Mouse (Mus musculus) ES-Bruce4 (cell line): ENCODE measurements around the gene Cyp17a1. TPM values are rescaled to one million over a fixed set of nuclear protein-coding genes. Genes with fewer than 3 reads are reported as not detected.

Experiments used
- H3K27ac ChIP-seq: 2 replicates; pipeline ENCODE4 v1.5.1; 2012; ENCODE audit warnings: low read length, inconsistent platforms; ENCODE audit not compliant: insufficient read depth
- H3K27me3 ChIP-seq: 2 replicates; pipeline ENCODE4 v1.6.1; 2012; ENCODE audit warnings: mild to moderate bottlenecking, low read length, inconsistent platforms; ENCODE audit not compliant: control insufficient read depth, poor library complexity, insufficient read depth, severe bottlenecking
- H3K36me3 ChIP-seq: 2 replicates; pipeline ENCODE4 v1.6.1; 2012; ENCODE audit warnings: inconsistent platforms, mild to moderate bottlenecking, low read length, moderate library complexity; ENCODE audit not compliant: control insufficient read depth, poor library complexity, insufficient read depth, severe bottlenecking
- H3K4me1 ChIP-seq: one replicate; pipeline ENCODE4 v1.8.1; 2011; ENCODE audit warnings: low read length; ENCODE audit not compliant: control insufficient read depth, insufficient read depth
- H3K4me3 ChIP-seq: 2 replicates; pipeline ENCODE4 v1.5.1; 2011; ENCODE audit warnings: low read depth, mild to moderate bottlenecking, low read length
- H3K9ac ChIP-seq: 2 replicates; pipeline ENCODE4 v1.6.1; 2012; ENCODE audit warnings: low read depth, mild to moderate bottlenecking, inconsistent platforms; ENCODE audit not compliant: poor library complexity, severe bottlenecking
- H3K9me3 ChIP-seq: replicated peaks from 2 replicates; pipeline ENCODE4 v1.6.1; 2012; ENCODE audit warnings: mild to moderate bottlenecking, low read length, inconsistent platforms; ENCODE audit not compliant: control insufficient read depth, poor library complexity, insufficient read depth, severe bottlenecking
- CTCF ChIP-seq: IDR thresholded peaks from one replicate; pipeline ENCODE4 v1.8.1; 2011; ENCODE audit warnings: low read depth, low read length
- EP300 ChIP-seq: IDR thresholded peaks from 2 replicates; pipeline ENCODE4 v1.6.1; 2011; ENCODE audit warnings: low read depth, low read length; ENCODE audit not compliant: insufficient read depth
- POLR2A ChIP-seq: IDR thresholded peaks from one replicate; pipeline ENCODE4 v1.8.1; 2011; ENCODE audit warnings: low read length; ENCODE audit not compliant: insufficient read depth
- polyA plus RNA-seq: library from polyadenylated mRNA; stranded (reverse); fragments of >200 nt; gene quantifications from 2 replicates; pipeline ENCODE4 v1.2.4, GENCODE M21; 2011; ENCODE audit warnings: low read depth; ENCODE audit not compliant: missing spikeins, insufficient read depth, insufficient read length

The Cyp17a1 gene
- polyA plus RNA-seq, 1 experiment: not detected

DNA sequence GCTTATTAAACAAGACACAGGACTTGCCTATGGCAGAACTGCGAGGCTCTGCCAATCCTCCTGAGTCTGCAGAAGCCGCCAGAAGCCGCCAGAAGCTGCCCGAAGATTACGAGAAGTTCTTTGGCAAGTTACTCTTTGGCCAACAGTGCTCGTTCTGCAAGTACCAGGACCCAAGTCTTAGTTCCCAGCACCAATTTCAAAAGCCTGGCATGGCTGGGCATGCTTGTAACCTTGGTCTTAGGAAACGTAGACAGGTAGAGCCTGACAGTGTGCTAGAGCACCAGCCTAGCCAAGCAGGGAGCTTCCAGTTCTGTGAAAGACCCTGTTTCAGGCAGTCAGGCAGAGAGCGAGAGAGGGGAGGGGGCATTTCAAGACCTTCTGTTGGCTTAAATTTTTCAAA, 23.5 kb upstream of the Cyp17a1 start:
- Histone ChIP-seq H3K9ac (no peak overlapping the region), H3K9me3 (no peaks in the 10 kb centered on the region), H3K27ac (no peak overlapping the region), H3K4me3 (no peak overlapping the region), H3K4me1 (peaks cover 3% of the 10 kb centered on the region), H3K27me3 (no peaks in the 10 kb centered on the region), H3K36me3 (no peaks in the 10 kb centered on the region)
- TF ChIP-seq EP300 (no peak), POLR2A (no peak), CTCF (no peak)

DNA sequence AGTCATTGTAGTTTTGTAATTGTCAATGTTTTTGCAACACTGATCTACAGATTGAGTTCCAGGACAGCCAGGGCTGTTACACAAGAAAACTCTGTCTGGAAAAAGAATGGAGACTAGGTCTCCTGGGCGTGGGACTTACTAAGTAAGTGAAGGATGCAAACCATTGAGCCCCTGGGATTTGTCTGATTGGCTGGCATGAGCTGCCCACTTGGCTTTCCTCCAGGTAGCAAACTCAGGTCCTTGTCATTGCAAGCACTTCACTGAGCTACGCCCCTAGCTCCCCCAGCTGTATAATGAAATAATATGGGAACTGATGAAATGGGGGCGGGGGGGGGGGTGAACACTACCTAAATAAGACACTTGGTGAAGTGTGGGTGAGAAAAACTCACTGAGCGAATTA, 20.2 kb upstream of the Cyp17a1 start:
- no peak for TF ChIP-seq POLR2A
- no peak overlapping the region for H3K9ac ChIP-seq
- H3K4me3 ChIP-seq: no peak overlapping the region
- H3K27ac ChIP-seq: no peak overlapping the region
- H3K4me1 ChIP-seq: peaks cover 2% of the 10 kb centered on the region
- H3K27me3 ChIP-seq: no peaks in the 10 kb centered on the region
- H3K36me3 ChIP-seq: no peaks in the 10 kb centered on the region
- H3K9me3 ChIP-seq: no peaks in the 10 kb centered on the region

DNA sequence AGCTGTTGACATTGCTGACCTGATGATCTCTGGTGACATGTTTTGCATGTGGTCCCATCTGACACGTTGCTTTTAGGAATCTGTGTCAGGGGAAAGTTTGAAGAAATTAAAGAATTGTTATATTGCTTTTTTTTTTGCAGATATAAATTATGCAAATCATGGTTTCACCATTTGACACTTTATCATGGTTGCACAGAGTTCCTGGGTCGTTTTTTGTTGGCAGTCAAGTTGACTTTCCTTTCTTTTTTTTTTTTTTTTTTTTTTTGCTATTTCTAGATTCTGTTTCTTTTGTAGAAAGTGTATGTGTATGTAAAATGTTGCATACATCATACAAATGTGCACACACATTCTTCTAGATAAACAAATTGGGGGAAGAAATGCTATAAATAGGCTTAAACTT, 18.1 kb upstream of the Cyp17a1 start:
- H3K27me3 ChIP-seq: no peaks in the 10 kb centered on the region
- H3K27ac ChIP-seq: no peak overlapping the region
- no peaks in the 10 kb centered on the region for H3K9me3 ChIP-seq
- no peak overlapping the region for H3K4me3 ChIP-seq
- H3K4me1 ChIP-seq: no peaks in the 10 kb centered on the region
- H3K36me3 ChIP-seq: no peaks in the 10 kb centered on the region
- no peak for TF ChIP-seq POLR2A
- TF ChIP-seq EP300: no peak
- no peak for TF ChIP-seq CTCF
- H3K9ac ChIP-seq: no peak overlapping the region

GRCm38 (mm10) chr19:46690387-46690786, 17.4 kb upstream of the Cyp17a1 start:
- no peak overlapping the region for H3K27ac ChIP-seq
- H3K27me3 ChIP-seq: no peaks in the 10 kb centered on the region
- H3K4me1 ChIP-seq: no peaks in the 10 kb centered on the region
- H3K4me3 ChIP-seq: peak overlapping the region; percentile 89
- H3K9me3 ChIP-seq: no peaks in the 10 kb centered on the region
- H3K36me3 ChIP-seq: no peaks in the 10 kb centered on the region
- TF ChIP-seq EP300 (no peak), POLR2A (no peak), CTCF (no peak)
- H3K9ac ChIP-seq: peak overlapping the region; percentile 75

DNA sequence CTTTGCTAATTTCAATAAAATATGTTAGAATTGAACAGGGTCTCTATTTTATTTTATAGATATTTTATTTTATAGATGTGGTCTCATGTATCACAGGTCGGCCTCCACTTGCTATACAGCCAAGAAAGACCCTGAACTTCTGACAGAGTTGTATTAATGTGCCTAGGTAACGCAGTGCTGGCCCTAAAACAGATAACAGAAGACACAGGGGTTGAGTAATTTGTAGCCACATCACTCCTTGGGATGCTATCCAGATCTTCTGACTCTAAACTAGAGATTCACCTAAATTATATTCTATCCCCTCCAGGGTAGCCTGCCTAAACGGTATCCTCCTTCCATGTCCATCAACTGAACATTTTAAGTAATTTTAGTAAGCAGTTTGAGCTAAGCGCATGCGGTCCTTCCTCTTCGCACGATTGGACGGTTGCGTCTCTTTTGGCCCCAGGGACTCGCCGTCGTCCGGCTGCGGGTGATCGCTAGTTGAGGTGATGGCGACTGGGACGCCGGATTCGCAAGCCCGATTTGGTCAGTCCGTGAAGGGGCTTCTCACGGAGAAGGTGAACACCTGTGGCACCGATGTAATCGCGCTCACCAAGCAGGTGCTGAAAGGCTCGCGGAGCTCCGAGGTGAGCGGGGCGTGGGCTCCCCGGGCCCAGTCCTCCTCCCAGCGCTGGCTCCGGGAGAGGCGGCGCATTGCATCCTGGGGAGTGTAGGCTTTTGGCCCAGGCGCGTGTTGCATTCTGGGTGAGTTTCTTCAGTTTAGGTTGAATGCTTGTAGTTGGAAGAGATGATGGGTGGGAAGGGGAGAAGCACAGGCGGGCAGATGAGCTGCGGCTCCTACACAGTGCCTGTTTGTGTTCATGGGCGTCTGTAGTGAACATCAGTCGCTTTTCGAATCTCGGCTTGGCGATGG, 16.7 kb upstream of the Cyp17a1 start, which contains the start of gene Borcs7:
Borcs7 (plus strand) TSS at position 447 of the 913 bp plus-strand sequence.
- Histone ChIP-seq H3K4me3 (peak within 1 kb of the TSS; percentile 89), H3K4me1 (no peaks in the 10 kb centered on the region), H3K9ac (peak within 1 kb of the TSS; percentile 75), H3K36me3 (no peaks in the 10 kb centered on the region), H3K27me3 (no peaks in the 10 kb centered on the region), H3K27ac (no peak within 1 kb of the TSS), H3K9me3 (no peaks in the 10 kb centered on the region)
- TF ChIP-seq CTCF: no peak

GRCm38 (mm10) chr19:46679720-46680383, 6.9 kb upstream of the Cyp17a1 start:
- Histone ChIP-seq H3K9me3 (no peaks in the 10 kb centered on the region), H3K27me3 (no peaks in the 10 kb centered on the region), H3K27ac (no peak overlapping the region), H3K4me3 (no peak overlapping the region), H3K4me1 (no peaks in the 10 kb centered on the region), H3K36me3 (no peaks in the 10 kb centered on the region), H3K9ac (no peak overlapping the region)
- TF ChIP-seq EP300: no peak
- no peak for TF ChIP-seq POLR2A
- TF ChIP-seq CTCF: no peak
